Mouse (Mus musculus): ENCODE results near the gene Rnf32. TPM values are rescaled to one million over a fixed set of nuclear protein-coding genes. Genes with fewer than 3 reads are reported as not detected.

Gene Rnf32
- total and polyA plus RNA-seq, 2 experiments, result 0.07 to 0.18 TPM

DNA sequence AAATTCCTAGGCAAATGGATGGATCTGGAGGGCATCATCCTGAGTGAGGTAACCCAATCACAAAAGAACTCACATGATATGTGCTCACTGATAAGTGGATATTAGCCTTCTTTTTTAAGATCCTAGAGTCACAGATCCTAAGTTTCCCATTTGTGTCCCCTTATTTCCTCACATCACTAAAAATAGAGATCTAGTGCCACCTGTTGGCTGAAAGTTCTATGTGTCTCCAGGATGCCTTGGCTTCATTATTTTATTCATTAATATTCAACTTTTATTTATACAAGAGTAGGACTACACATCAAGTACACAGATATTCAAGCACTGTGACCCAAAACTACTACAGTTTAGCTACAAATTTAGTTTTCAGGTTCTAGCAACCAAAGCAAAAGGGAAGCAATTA, 79.0 kb downstream of the Rnf32 start:
- H3K27me3 ChIP-seq (ENCODE audit: control insufficient read depth, insufficient read depth, low read length), result no peaks in the 10 kb centered on the region
- TF ChIP-seq POLR2A (IDR thresholded peaks at IDR 0.05; ENCODE audit: extremely low read depth, insufficient read depth, low read length) (no peak), CTCF (IDR thresholded peaks at IDR 0.05; ENCODE audit: low read depth, low read length) (peak; percentile 43)

More for the DNA sequence above, 79.0 kb downstream of the Rnf32 start:
- Histone ChIP-seq H3K4me1 (ENCODE audit: control insufficient read depth, insufficient read depth, low read length) (no peaks in the 10 kb centered on the region; the same call in 1 of the 2 replicates), H3K4me3 (ENCODE audit: insufficient read depth, low read depth, low read length) (no peak overlapping the region), H3K9ac (ENCODE audit: low read depth, low read length) (no peak overlapping the region), H3K27ac (replicated peaks; ENCODE audit: insufficient read depth, low read depth, low read length) (no peak overlapping the region), H3K79me2 (ENCODE audit: control insufficient read depth, insufficient read depth, low read length) (no peaks in the 10 kb centered on the region), H3K36me3 (ENCODE audit: control insufficient read depth, insufficient read depth, low read length) (no peaks in the 10 kb centered on the region)
- DNase-seq (ENCODE audit: extremely low read depth, low read depth, low spot score), result peak; percentile 61

Other genes starting within 250 kb of the Rnf32 start
- gene Lmbr1, start 182.4 kb downstream of the Rnf32 start, total RNA-seq (2014; rRNA removed), result 3.6 and 4.2 TPM in 2 replicates
- gene Lmbr1, start 182.4 kb downstream of the Rnf32 start, polyA plus RNA-seq (2012; rRNA removed), result 1.3 and 1.5 TPM in 2 replicates
- gene Nom1, start 238.7 kb downstream of the Rnf32 start, total RNA-seq (2014; rRNA removed), result 7.7 and 10.9 TPM in 2 replicates
- gene Nom1, start 238.7 kb downstream of the Rnf32 start, polyA plus RNA-seq (2012; rRNA removed), result 4.0 and 4.7 TPM in 2 replicates